Mouse (Mus musculus) lung, adult 2 months (tissue): ENCODE measurements around the gene Plxdc1.

Experiments used
- CTCF ChIP-seq: fragments of 200-500 bp; IDR thresholded peaks from 2 replicates; pipeline ENCODE4 v1.5.1; 2011; ENCODE audit warnings: mild to moderate bottlenecking, low read length, control low read depth; ENCODE audit not compliant: insufficient read depth
- POLR2A ChIP-seq: fragments of 200-500 bp; IDR thresholded peaks from 2 replicates; pipeline ENCODE4 v1.6.1; 2011; ENCODE audit warnings: low read depth, mild to moderate bottlenecking, control low read depth, low read length, borderline replicate concordance; ENCODE audit errors: extremely low read depth

GRCm38 (mm10) chr11:98016177-98016576 is 29.9 kb upstream of the Plxdc1 start:
- no peak for TF ChIP-seq CTCF
- no peak for TF ChIP-seq POLR2A
